Mouse (Mus musculus): ENCODE results near the gene Clic1.

- TF ChIP-seq GATA1 (IDR thresholded peaks at IDR 0.05; ENCODE audit: low read length): no peak
- TF ChIP-seq TAL1 (IDR thresholded peaks at IDR 0.05; ENCODE audit: low read length): no peak
Observed at GRCm38 (mm10) chr17:35022541-35023060, 27.2 kb upstream of the Clic1 start.
